ENCODE assay signal across 9 mouse cellular contexts in the genomic region with DNA sequence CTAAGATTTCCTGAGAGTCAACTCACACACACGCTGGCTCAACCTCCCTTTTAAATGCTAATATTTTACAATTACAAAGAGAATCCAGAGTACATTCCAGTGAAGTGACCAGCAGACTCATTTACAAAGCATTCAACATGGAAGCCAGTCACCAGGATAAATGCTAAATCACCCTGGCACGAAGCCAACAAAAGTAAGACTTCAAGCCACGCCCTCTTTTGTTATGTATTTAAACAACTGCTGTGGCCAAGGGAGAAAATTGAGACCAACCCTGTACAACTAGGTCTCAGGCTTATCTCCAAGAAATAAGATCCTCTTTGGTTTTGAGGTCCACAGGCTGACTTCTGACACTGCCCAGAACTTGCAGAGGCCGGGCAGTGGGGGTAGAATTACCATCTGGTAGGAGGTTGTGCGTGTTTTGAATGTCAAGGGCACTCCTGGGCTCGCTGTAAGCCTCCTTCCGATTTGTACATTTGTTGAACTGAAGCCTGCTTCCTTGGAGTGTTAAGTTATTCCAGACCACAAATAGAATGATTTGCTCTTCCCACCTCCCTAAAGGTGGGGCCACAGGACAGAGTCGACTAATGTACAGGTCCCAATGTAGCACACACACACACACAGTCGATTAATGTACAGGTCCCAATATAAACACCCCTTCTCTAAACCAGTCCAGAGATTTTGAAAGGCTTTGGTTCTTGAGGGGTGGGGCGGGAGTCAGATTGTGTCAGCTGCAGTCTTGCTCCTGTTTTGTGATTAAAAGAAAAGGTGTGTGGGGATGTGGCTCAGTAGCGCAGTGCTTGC. TPM values are rescaled to one million over a fixed set of nuclear protein-coding genes. Genes with fewer than 3 reads are reported as not detected.
A peak's percentile ranks its signal among the peaks of the same experiment; 100 is the strongest.
DNase-seq lines count a peak whose midpoint lies in the region; ATAC-seq and TF ChIP-seq lines count a peak whose summit lies in the region.
"Had no signal": no experiment of that assay in that cellular context is flagged by ENCODE, and none has a peak within 500 bp of the region (broad histone marks: within the 10 kb centered on the region; RNA-seq: fewer than 3 reads in every experiment).

No protein-coding gene starts in this region.

- 24% methylated on average over 11 of the region's 11 CpGs for WGBS in kidney, postnatal 0 days
- 40% methylated on average over 11 of the region's 11 CpGs for WGBS in hindbrain, embryonic 10.5 days

- DNase-seq in kidney, postnatal 0 days (ENCODE audit: low spot score) = peak; percentile 86
- no peak for DNase-seq in kidney, adult 18-20 months
- peak; percentile 69 for DNase-seq in brain, embryonic 14.5 days (ENCODE audit: low read depth)
- DNase-seq in hindbrain, embryonic 10.5 days (ENCODE audit: low spot score) = peak; percentile 38
- peak; percentile 50 to 59 for DNase-seq in lung, postnatal 4 days
- no peak for DNase-seq in spleen, postnatal 4 days (ENCODE audit: low spot score in 2 of 2)
- DNase-seq in cerebellum, adult 9-10 months = no peak
- no peak for DNase-seq in liver

- no peak overlapping the region for H3K9ac ChIP-seq in kidney, postnatal 0 days (ENCODE audit: low read depth, low read length)

- no peak for TF ChIP-seq CTCF in kidney, postnatal 0 days (IDR thresholded peaks at IDR 0.05; ENCODE audit: low read depth)
- no peak for TF ChIP-seq CTCF in brain, embryonic 14.5 days (IDR thresholded peaks at IDR 0.05; ENCODE audit: borderline replicate concordance, extremely low read depth, insufficient read depth, insufficient read length)

- no peak for TF ChIP-seq POLR2A in brain, embryonic 14.5 days (IDR thresholded peaks at IDR 0.05; ENCODE audit: borderline replicate concordance, extremely low read depth, insufficient read depth, insufficient read length, poor library complexity, severe bottlenecking)

- no peaks in the 10 kb centered on the region for H3K36me3 ChIP-seq in kidney, postnatal 0 days (ENCODE audit: insufficient read depth, low read length)
- H3K36me3 ChIP-seq in hindbrain, embryonic 10.5 days = 0 out of 2 replicates have a peak, but pooled peaks cover 8% of the 10 kb centered on the region

- peak; percentile 62; the same call in 1 of the 2 replicates for ATAC-seq in kidney, postnatal 0 days (replicated peaks; ENCODE audit: low FRiP score, low read depth)

- peak overlapping the region; percentile 65 for H3K27ac ChIP-seq in kidney, postnatal 0 days
- H3K27ac ChIP-seq in hindbrain, embryonic 10.5 days = peak overlapping the region; percentile 64; the same call in 1 of the 2 replicates

- H3K4me3 ChIP-seq in kidney, postnatal 0 days (replicated peaks; ENCODE audit: low read depth, low read length) = no peak overlapping the region
- H3K4me3 ChIP-seq in hindbrain, embryonic 10.5 days = no peak overlapping the region
- H3K4me3 ChIP-seq: megakaryocyte, embryonic 14.5 days had no signal

- H3K9me3 ChIP-seq in kidney, postnatal 0 days (replicated peaks; ENCODE audit: low read length) = no peaks in the 10 kb centered on the region
- peaks cover 26% of the 10 kb centered on the region for H3K9me3 ChIP-seq in hindbrain, embryonic 10.5 days

- H3K27me3 ChIP-seq in kidney, postnatal 0 days (ENCODE audit: insufficient read depth, low read length) = no peaks in the 10 kb centered on the region
- no peaks in the 10 kb centered on the region for H3K27me3 ChIP-seq in hindbrain, embryonic 10.5 days (ENCODE audit: insufficient read depth, poor library complexity, severe bottlenecking)
- H3K27me3 ChIP-seq: megakaryocyte, embryonic 14.5 days had no signal

- H3K4me1 ChIP-seq in kidney, postnatal 0 days (replicated peaks; ENCODE audit: insufficient read depth, low read length) = no peaks in the 10 kb centered on the region
- peaks cover 20% of the 10 kb centered on the region for H3K4me1 ChIP-seq in hindbrain, embryonic 10.5 days (replicated peaks)

- no peak overlapping the region for H3K4me2 ChIP-seq in kidney, postnatal 0 days (ENCODE audit: low read length)

RNA-seq across cellular contexts. Expression of a gene that starts 29.9 kb away (rescaled TPM):
- 135 TPM in 2 replicates for polyA plus RNA-seq in kidney, postnatal 0 days (2015; fragmentation: Nextera tagmentation; extraction: Ambion mirVana)
- polyA plus RNA-seq in brain, embryonic 14.5 days (2012; rRNA removed) = 30.6 and 31.5 TPM in 2 replicates
- 22.6 and 25.5 TPM in 2 replicates for polyA plus RNA-seq in hindbrain, embryonic 10.5 days (2016; fragmentation: Nextera tagmentation; extraction: Ambion mirVana)

Comparison
In these comparisons a context has a peak if more than half of its experiments do, and no peak if none do; other contexts are left out.
1. DNase-seq: peak in kidney, postnatal 0 days (single experiment), brain, embryonic 14.5 days (single experiment), hindbrain, embryonic 10.5 days (single experiment) and lung, postnatal 4 days (2 of 2); none in kidney, adult 18-20 months (single experiment), spleen, postnatal 4 days (0 of 2), cerebellum, adult 9-10 months (single experiment) and liver (single experiment).